Mouse (Mus musculus) heart, embryonic 14.5 days (tissue): Measurements from ENCODE around the gene Npc1l1. TPM values are rescaled to one million over a fixed set of nuclear protein-coding genes. Genes with fewer than 3 reads are reported as not detected.

Experiments used
- ATAC-seq: fragments of 200-750 bp; cut with Nextera tagmentation; 2 replicates; pipeline ENCODE4 v1.8.0; 2017; ENCODE audit warnings: low read depth, moderate TSS enrichment; ENCODE audit not compliant: insufficient number of reproducible peaks, insufficient read depth, low FRiP score
- H3K27ac ChIP-seq, 2 experiments: fragments of 200-500 bp in 1 of 2; fragments of 300-500 bp in 1 of 2; sonication (generic) in 1 of 2; replicated peaks in 1 of 2; 2 replicates each; pipeline ENCODE4 v1.5.1; 2012 to 2014; ENCODE audit warnings: low read depth in 2 of 2, low read length in 2 of 2, control low read depth in 1 of 2, mild to moderate bottlenecking in 1 of 2, mixed read lengths in 1 of 2; ENCODE audit not compliant: control insufficient read depth in 1 of 2, insufficient read depth in 1 of 2
- H3K27me3 ChIP-seq: fragments of 300-500 bp; sonication (generic); 2 replicates; pipeline ENCODE4 v1.6.1; 2014; ENCODE audit warnings: mild to moderate bottlenecking, low read length, control low read depth; ENCODE audit not compliant: control insufficient read depth, insufficient read depth
- H3K36me3 ChIP-seq: fragments of 300-500 bp; sonication (generic); 2 replicates; pipeline ENCODE4 v1.6.1; 2014; ENCODE audit warnings: mild to moderate bottlenecking, control low read depth, low read length, mixed read lengths; ENCODE audit not compliant: control insufficient read depth, insufficient read depth
- H3K4me1 ChIP-seq, 2 experiments: fragments of 200-500 bp in 1 of 2; fragments of 300-500 bp in 1 of 2; sonication (generic) in 1 of 2; 2 replicates each; pipeline ENCODE4 v1.6.1; 2012 to 2014; ENCODE audit warnings: low read length in 2 of 2, control low read depth in 1 of 2, mixed read lengths in 1 of 2; ENCODE audit not compliant: control insufficient read depth in 2 of 2, insufficient read depth in 2 of 2
- H3K4me2 ChIP-seq: fragments of 300-500 bp; sonication (generic); 2 replicates; pipeline ENCODE4 v1.6.1; 2014; ENCODE audit warnings: mild to moderate bottlenecking, low read length
- H3K4me3 ChIP-seq, 2 experiments: fragments of 200-500 bp in 1 of 2; fragments of 300-500 bp in 1 of 2; sonication (generic) in 1 of 2; 2 replicates each; pipeline ENCODE4 v1.5.1; 2012 to 2014; ENCODE audit warnings: low read length in 2 of 2, mild to moderate bottlenecking in 2 of 2, control low read depth in 1 of 2, low read depth in 1 of 2, moderate library complexity in 1 of 2; ENCODE audit not compliant: control insufficient read depth in 1 of 2, insufficient read depth in 1 of 2
- H3K9ac ChIP-seq: fragments of 300-500 bp; sonication (generic); 2 replicates; pipeline ENCODE4 v1.6.1; 2014; ENCODE audit warnings: mild to moderate bottlenecking, low read length
- H3K9me3 ChIP-seq: fragments of 300-500 bp; sonication (generic); 2 replicates; pipeline ENCODE4 v1.6.1; 2016; ENCODE audit warnings: low read length, control low read depth; ENCODE audit not compliant: control insufficient read depth
- WGBS: fragments of 180-500 bp; shearing (Covaris S2); extraction: QIAGEN DNeasy Blood & Tissue Kit; methylation state at CpG from one replicate; pipeline ENCODE4 v1.1.7; 2014; 5-methylcytosine and 5-hydroxymethylcytosine counted together
- polyA plus RNA-seq: library from polyadenylated mRNA; unstranded; fragments of >200 nt; fragmentation: Nextera tagmentation; extraction: Ambion mirVana; gene quantifications from 2 replicates; pipeline ENCODE4 v1.2.1, GENCODE M21; 2014

Npc1l1 gene
- polyA plus RNA-seq, 1 experiment from 2014 or later = not detected

GRCm38 (mm10) chr11:6184202-6184935 is 45.6 kb downstream of the Npc1l1 start:
- Histone ChIP-seq H3K4me2 (no peak overlapping the region), H3K36me3 (no peaks in the 10 kb centered on the region), H3K27ac (no peak overlapping the region), H3K4me3 (no peak overlapping the region), H3K9ac (no peak overlapping the region), H3K9me3 (no peaks in the 10 kb centered on the region), H3K4me1 (peaks cover 10 to 32% of the 10 kb centered on the region in 2 experiments), H3K27me3 (no peaks in the 10 kb centered on the region)
- ATAC-seq = no peak
- WGBS = 65% methylated on average over 11 of the region's 11 CpGs

- no peak overlapping the region for H3K4me2 ChIP-seq
- no peak overlapping the region for H3K4me3 ChIP-seq
- peaks cover 14 to 40% of the 10 kb centered on the region in 2 experiments for H3K4me1 ChIP-seq
- H3K27me3 ChIP-seq = no peaks in the 10 kb centered on the region
- no peaks in the 10 kb centered on the region for H3K9me3 ChIP-seq
- WGBS = 79% methylated on average over 2 of the region's 2 CpGs
- no peak overlapping the region for H3K27ac ChIP-seq
- no peak for ATAC-seq
- no peak overlapping the region for H3K9ac ChIP-seq
- no peaks in the 10 kb centered on the region for H3K36me3 ChIP-seq
Observed at GRCm38 (mm10) chr11:6183246-6183645, 46.7 kb downstream of the Npc1l1 start.

- Histone ChIP-seq H3K4me3 (no peak overlapping the region), H3K27ac (no peak overlapping the region), H3K36me3 (no peaks in the 10 kb centered on the region), H3K4me2 (no peak overlapping the region), H3K27me3 (no peaks in the 10 kb centered on the region), H3K4me1 (peaks cover 12 to 39% of the 10 kb centered on the region in 2 experiments), H3K9me3 (no peaks in the 10 kb centered on the region), H3K9ac (no peak overlapping the region)
- no peak for ATAC-seq
- WGBS = 80% methylated on average over 6 of the region's 6 CpGs
Observed at GRCm38 (mm10) chr11:6180811-6181399, 49.0 kb downstream of the Npc1l1 start.

- Histone ChIP-seq H3K9me3 (no peaks in the 10 kb centered on the region), H3K9ac (no peak overlapping the region), H3K4me2 (no peak overlapping the region), H3K36me3 (no peaks in the 10 kb centered on the region), H3K27me3 (no peaks in the 10 kb centered on the region), H3K27ac (0 out of 4 replicates have a peak overlapping the region, but pooled peaks of 1 of the 2 experiments have one; percentile 10), H3K4me1 (peaks cover 16 to 46% of the 10 kb centered on the region in 2 experiments), H3K4me3 (no peak overlapping the region)
- ATAC-seq = no peak
- WGBS = 29% methylated on average over 8 of the region's 8 CpGs
Observed at GRCm38 (mm10) chr11:6179194-6179593, 50.7 kb downstream of the Npc1l1 start.

- Histone ChIP-seq H3K9ac (no peak overlapping the region), H3K36me3 (no peaks in the 10 kb centered on the region), H3K27me3 (no peaks in the 10 kb centered on the region), H3K9me3 (no peaks in the 10 kb centered on the region), H3K4me1 (peaks cover 16 to 47% of the 10 kb centered on the region in 2 experiments), H3K4me3 (no peak overlapping the region), H3K4me2 (no peak overlapping the region), H3K27ac (peak overlapping the region in 1 of 2 experiments; percentile 41; a peak in 1 of 4 replicates)
- WGBS = 31% methylated on average over 2 of the region's 2 CpGs
- no peak for ATAC-seq
Observed at GRCm38 (mm10) chr11:6178673-6179166, 51.2 kb downstream of the Npc1l1 start.

GRCm38 (mm10) chr11:6177781-6178420 is 52.0 kb downstream of the Npc1l1 start:
- WGBS = 71% methylated on average over 8 of the region's 8 CpGs
- Histone ChIP-seq H3K4me1 (peaks cover 14 to 46% of the 10 kb centered on the region in 2 experiments), H3K4me2 (no peak overlapping the region), H3K27ac (0 out of 4 replicates have a peak overlapping the region, but pooled peaks of 1 of the 2 experiments have one; percentile 41), H3K9ac (no peak overlapping the region), H3K36me3 (no peaks in the 10 kb centered on the region), H3K9me3 (no peaks in the 10 kb centered on the region), H3K27me3 (no peaks in the 10 kb centered on the region), H3K4me3 (no peak overlapping the region)
- no peak for ATAC-seq

GRCm38 (mm10) chr11:6175506-6175905 is 54.4 kb downstream of the Npc1l1 start:
- Histone ChIP-seq H3K36me3 (no peaks in the 10 kb centered on the region), H3K9me3 (no peaks in the 10 kb centered on the region), H3K27ac (peak overlapping the region in 1 of 2 experiments; percentile 67; a peak in 2 of 4 replicates), H3K4me2 (peak overlapping the region; percentile 50), H3K9ac (no peak overlapping the region), H3K4me1 (peaks cover 12 to 42% of the 10 kb centered on the region in 2 experiments), H3K27me3 (no peaks in the 10 kb centered on the region), H3K4me3 (no peak overlapping the region)
- no peak for ATAC-seq
- WGBS = 5% methylated on average over 1 of the region's 1 CpGs
